8 mouse cellular contexts compared by ENCODE assay signal in the genomic region with DNA sequence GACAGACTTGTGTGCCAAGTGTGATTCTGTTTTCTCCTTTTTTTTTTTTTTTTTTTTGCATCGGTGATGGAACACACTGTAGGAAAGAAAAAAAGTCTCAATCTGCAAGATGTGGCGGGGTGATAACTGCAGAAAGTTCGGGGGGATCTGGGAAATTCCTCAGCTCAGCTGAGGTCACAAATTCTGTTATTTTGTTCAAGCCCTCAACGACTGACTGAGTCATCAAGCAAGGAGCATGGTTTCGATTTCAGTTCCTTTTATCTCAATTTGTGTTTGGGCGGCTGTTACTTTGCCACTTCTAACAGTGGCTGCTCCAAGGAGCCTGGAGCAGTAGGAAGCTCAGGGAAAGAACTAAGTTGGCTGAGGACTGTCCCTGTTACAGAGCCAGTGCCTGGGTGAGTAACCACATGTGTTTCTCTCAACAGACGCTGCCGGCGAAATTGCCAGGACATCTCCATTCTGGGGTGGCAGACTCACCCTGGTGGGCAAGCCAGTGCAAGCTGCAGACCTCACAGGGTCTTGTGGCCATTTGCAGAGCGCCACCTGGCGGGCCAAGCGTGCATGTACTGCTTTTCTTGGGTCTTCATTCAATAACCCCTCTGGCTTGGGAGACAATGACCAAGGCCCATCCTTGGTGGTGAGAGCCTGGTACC. TPM values are rescaled to one million over a fixed set of nuclear protein-coding genes. Genes with fewer than 3 reads are reported as not detected.
DNase-seq lines count a peak whose midpoint lies in the region; ATAC-seq and TF ChIP-seq lines count a peak whose summit lies in the region.

No protein-coding gene starts in this region.

- 0 out of 2 replicates have a peak overlapping the region, but pooled peaks have one; percentile 10 for H3K9ac ChIP-seq in lung, embryonic 15.5 days

- H3K4me1 ChIP-seq in lung, embryonic 15.5 days, result no peaks in the 10 kb centered on the region; the same call in 1 of the 2 replicates
- H3K4me1 ChIP-seq in olfactory bulb, adult 2 months (ENCODE audit: control insufficient read depth, insufficient read depth, low read length), result peaks cover 4% of the 10 kb centered on the region; the same call in 1 of the 2 replicates
- H3K4me1 ChIP-seq in thymus, adult 2 months (replicated peaks; ENCODE audit: control insufficient read depth, insufficient read depth, low read length), result peaks cover 3% of the 10 kb centered on the region

- H3K9me3 ChIP-seq in lung, embryonic 15.5 days, result no peaks in the 10 kb centered on the region

- no peaks in the 10 kb centered on the region for H3K27me3 ChIP-seq in lung, embryonic 15.5 days
- no peaks in the 10 kb centered on the region for H3K27me3 ChIP-seq in thymus, adult 2 months (ENCODE audit: control insufficient read depth, insufficient read depth, low read length)

- peak; percentile 94 for TF ChIP-seq CTCF in olfactory bulb, adult 2 months (IDR thresholded peaks at IDR 0.05; ENCODE audit: insufficient read depth, low read depth, low read length)
- peak; percentile 97 for TF ChIP-seq CTCF in thymus, adult 2 months (IDR thresholded peaks at IDR 0.05; ENCODE audit: borderline replicate concordance, control insufficient read depth, extremely low read depth, insufficient read depth, low read length, poor library complexity)

- no peaks in the 10 kb centered on the region for H3K36me3 ChIP-seq in lung, embryonic 15.5 days
- no peaks in the 10 kb centered on the region for H3K36me3 ChIP-seq in thymus, adult 2 months (ENCODE audit: control insufficient read depth, insufficient read depth, low read length)

- peak; percentile 63 for DNase-seq in MN1 (ENCODE audit: low spot score)
- DNase-seq in cerebellum, adult 8-10 months, result peak; percentile 71
- DNase-seq in forelimb bud, embryonic 11.5 days (ENCODE audit: low read depth, low spot score), result peak; percentile 80
- DNase-seq in layer of hippocampus, adult 8-10 months (ENCODE audit: low spot score in 2 of 2), result peak; percentile 36 to 76
- peak; percentile 90 for DNase-seq in thymus, adult 2 months

- ATAC-seq in hematopoietic stem cell, adult 5-6 weeks (replicated peaks in 1 of 2; ENCODE audit: insufficient read depth in 1 of 2, low FRiP score in 2 of 2, low TSS enrichment in 1 of 2, low read depth in 1 of 2, poor library complexity in 2 of 2, severe bottlenecking in 2 of 2), result peak; percentile 97 to 99
- ATAC-seq in lung, embryonic 15.5 days (ENCODE audit: borderline replicate concordance, extremely low read depth, low FRiP score, low TSS enrichment), result peak; percentile 89; the same call in 1 of the 2 replicates

- peak overlapping the region; percentile 44 for H3K27ac ChIP-seq in lung, embryonic 15.5 days
- peak overlapping the region; percentile 63; the same call in 1 of the 2 replicates for H3K27ac ChIP-seq in olfactory bulb, adult 2 months (ENCODE audit: insufficient read depth, low read depth, low read length)
- H3K27ac ChIP-seq in thymus, adult 2 months (ENCODE audit: control insufficient read depth, insufficient read depth, low read length), result peak overlapping the region; percentile 28

- H3K4me3 ChIP-seq in lung, embryonic 15.5 days, result peak overlapping the region; percentile 41
- H3K4me3 ChIP-seq in olfactory bulb, adult 2 months (ENCODE audit: insufficient read depth, low read depth, low read length), result peak overlapping the region; percentile 44
- peak overlapping the region; percentile 49 for H3K4me3 ChIP-seq in thymus, adult 2 months (ENCODE audit: control insufficient read depth, insufficient read depth, low read length)

- peak overlapping the region; percentile 58 for H3K4me2 ChIP-seq in lung, embryonic 15.5 days

- WGBS in lung, embryonic 15.5 days, result 9% methylated on average over 12 of the region's 12 CpGs
- WGBS in olfactory bulb, adult 2 months, result 9% methylated on average over 12 of the region's 12 CpGs
- whole genome bisulfite sequencing in thymus, adult 2 months, result under 1% methylated on average over 12 of the region's 12 CpGs

- no peak for TF ChIP-seq POLR2A in olfactory bulb, adult 2 months (IDR thresholded peaks at IDR 0.05; ENCODE audit: insufficient read depth, low read depth, low read length)
- 0 out of 2 replicates have a peak, but pooled peaks have one; percentile 33 for TF ChIP-seq POLR2A in thymus, adult 2 months (IDR thresholded peaks at IDR 0.05; ENCODE audit: control insufficient read depth, extremely low read depth, insufficient read depth, low read length, poor library complexity)

RNA-seq across cellular contexts. Expression of gene Gbp3, which starts 0.6 kb away (rescaled TPM):
- total RNA-seq in hematopoietic stem cell, adult 5-6 weeks (2017), result 47.9 and 55.3 TPM in 2 replicates
- 1 to 10 TPM; 3.1 to 9.8 (median 6.0) TPM for total RNA-seq in layer of hippocampus, adult 8-10 months (2022)
- polyA plus RNA-seq in lung, embryonic 15.5 days (2015; fragmentation: Nextera tagmentation; extraction: Ambion mirVana), result 2.1 and 2.5 TPM in 2 replicates
- not detected in 2 replicates for polyA plus RNA-seq in olfactory bulb, adult 2 months (2012; ENCODE audit: insufficient read depth, insufficient read length, low replicate concordance, missing spikeins)
- polyA plus RNA-seq in thymus, adult 2 months (2012; rRNA removed), result 16.9 and 28.7 TPM in 2 replicates

RNA-seq across cellular contexts. Expression of gene Gbp7, which starts 30.3 kb away (rescaled TPM):
- total RNA-seq in hematopoietic stem cell, adult 5-6 weeks (2017), result 61.7 and 63.0 TPM in 2 replicates
- 1 to 10 TPM; 1.9 to 5.2 (median 3.1) TPM for total RNA-seq in layer of hippocampus, adult 8-10 months (2022)
- polyA plus RNA-seq in lung, embryonic 15.5 days (2015; fragmentation: Nextera tagmentation; extraction: Ambion mirVana), result 5.1 and 6.8 TPM in 2 replicates
- not detected in 2 replicates for polyA plus RNA-seq in olfactory bulb, adult 2 months (2012; ENCODE audit: insufficient read depth, insufficient read length, low replicate concordance, missing spikeins)
- polyA plus RNA-seq in thymus, adult 2 months (2012; rRNA removed), result 5.1 and 6.6 TPM in 2 replicates

RNA-seq across cellular contexts. Expression of gene Gbp2b, which starts 34.2 kb away (rescaled TPM):
- total RNA-seq in hematopoietic stem cell, adult 5-6 weeks (2017), result not detected in 2 replicates
- total RNA-seq in layer of hippocampus, adult 8-10 months (2022), result under 1 TPM in 2 of 4 experiments, not detected in 2; 0.14 to 0.39 TPM
- not detected in 2 replicates for polyA plus RNA-seq in lung, embryonic 15.5 days (2015; fragmentation: Nextera tagmentation; extraction: Ambion mirVana)
- polyA plus RNA-seq in olfactory bulb, adult 2 months (2012; ENCODE audit: insufficient read depth, insufficient read length, low replicate concordance, missing spikeins), result not detected in 2 replicates
- polyA plus RNA-seq in thymus, adult 2 months (2012; rRNA removed), result 0.10 and 0.12 TPM in 2 replicates

RNA-seq across cellular contexts. Expression of gene Gbp2, which starts 60.0 kb away (rescaled TPM):
- 67.2 and 88.6 TPM in 2 replicates for total RNA-seq in hematopoietic stem cell, adult 5-6 weeks (2017)
- 1 to 10 TPM; 2.4 to 8.0 (median 4.3) TPM for total RNA-seq in layer of hippocampus, adult 8-10 months (2022)
- polyA plus RNA-seq in lung, embryonic 15.5 days (2015; fragmentation: Nextera tagmentation; extraction: Ambion mirVana), result 2.4 and 3.5 TPM in 2 replicates
- not detected in 2 replicates for polyA plus RNA-seq in olfactory bulb, adult 2 months (2012; ENCODE audit: insufficient read depth, insufficient read length, low replicate concordance, missing spikeins)
- 18.9 and 22.2 TPM in 2 replicates for polyA plus RNA-seq in thymus, adult 2 months (2012; rRNA removed)

Comparison
In these comparisons a context has a peak if more than half of its experiments do, and no peak if none do; other contexts are left out.
1. Peak in every context shown above with its lines: DNase-seq, ATAC-seq, H3K4me3 ChIP-seq and H3K27ac ChIP-seq.